Comparison of ENCODE assay signal across 9 mouse cellular contexts in genomic region chr4:9107295-9107694, GRCm38 (mm10).
A peak's percentile ranks its signal among the peaks of the same experiment; 100 is the strongest.
DNase-seq lines count a peak whose midpoint lies in the region; ATAC-seq lines count a peak whose summit lies in the region.
"Had no signal": no experiment of that assay in that cellular context is flagged by ENCODE, and none has a peak within 500 bp of the region (broad histone marks: within the 10 kb centered on the region; RNA-seq: fewer than 3 reads in every experiment).

No protein-coding gene starts in this region.

- no peak for DNase-seq in frontal cortex, postnatal 10 days (ENCODE audit: low spot score in 2 of 2)
- peak; percentile 42 for DNase-seq in right cerebral cortex, adult 18-20 months
- no peak for DNase-seq in right cerebral cortex, postnatal 14 days
- peak; percentile 63 to 65 for DNase-seq in layer of hippocampus, postnatal 36 days
- peak; percentile 15 to 31 for DNase-seq in thymus, postnatal 36 days
- no peak for DNase-seq in liver
- DNase-seq in kidney, postnatal 10 days: no peak

- peak; percentile 92 for ATAC-seq in frontal cortex, adult (ENCODE audit: low TSS enrichment)
- ATAC-seq: inflammation-experienced regulatory T-cells, adult 6 months had no signal

Comparison
In these comparisons a context has a peak if more than half of its experiments do, and no peak if none do; other contexts are left out.
1. DNase-seq: peak in right cerebral cortex, adult 18-20 months (single experiment), layer of hippocampus, postnatal 36 days (2 of 2) and thymus, postnatal 36 days (2 of 2); none in frontal cortex, postnatal 10 days (0 of 2), right cerebral cortex, postnatal 14 days (single experiment), liver (single experiment) and kidney, postnatal 10 days (single experiment).